Mouse (Mus musculus): ENCODE results near the gene Fbxl17.

DNA sequence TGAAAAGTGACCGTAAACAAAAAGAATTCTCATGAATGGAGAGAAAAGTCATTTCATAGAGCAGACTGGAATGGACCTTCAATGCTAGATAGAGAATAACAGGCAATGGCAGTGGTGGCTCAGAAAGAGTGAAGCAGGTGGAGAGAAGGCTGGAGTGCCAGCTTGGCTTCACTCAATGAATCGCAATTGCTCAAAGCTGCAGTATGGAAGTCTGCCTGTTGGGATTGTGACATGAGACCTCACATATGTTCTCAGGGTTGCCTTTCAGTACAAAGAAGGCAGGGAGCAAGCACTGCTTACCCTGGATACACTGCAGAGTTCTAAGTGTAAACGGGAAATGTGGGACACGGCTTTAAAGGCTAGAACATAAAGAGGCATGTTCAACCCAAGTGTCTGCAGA lies 211.0 kb downstream of the Fbxl17 start:
- TF ChIP-seq CTCF (IDR thresholded peaks at IDR 0.05; ENCODE audit: borderline replicate concordance, insufficient read depth, low read length) (no peak), POLR2A (IDR thresholded peaks at IDR 0.05; ENCODE audit: low read depth, low read length) (no peak)

Data from embryonic fibroblast, embryonic 13.5 days (primary cell).